Mouse (Mus musculus) limb, embryonic 14.5 days (tissue): ENCODE measurements around the gene Gm11114. TPM values are rescaled to one million over a fixed set of nuclear protein-coding genes. Genes with fewer than 3 reads are reported as not detected.

ENCODE experiments used
- ATAC-seq: fragments of 200-750 bp; cut with Nextera tagmentation; 2 replicates; pipeline ENCODE4 v1.8.0; 2017; ENCODE audit warnings: low read depth, moderate number of reproducible peaks, moderate TSS enrichment; ENCODE audit not compliant: low FRiP score
- DNase-seq: peaks from one replicate; pipeline ENCODE4 v3.0.0-alpha.2; 2015; ENCODE audit warnings: low spot score
- H3K27ac ChIP-seq: fragments of 300-500 bp; sonication (generic); replicated peaks from 2 replicates; pipeline ENCODE4 v1.5.1; 2014; ENCODE audit warnings: low read depth, mild to moderate bottlenecking, low read length, moderate library complexity, mixed read lengths
- H3K27me3 ChIP-seq: fragments of 300-500 bp; sonication (generic); 2 replicates; pipeline ENCODE4 v1.6.1; 2014; ENCODE audit warnings: low read length, mixed read lengths; ENCODE audit not compliant: control insufficient read depth, insufficient read depth
- H3K36me3 ChIP-seq: fragments of 300-500 bp; sonication (generic); 2 replicates; pipeline ENCODE4 v1.6.1; 2014; ENCODE audit warnings: mild to moderate bottlenecking, low read length, moderate library complexity, mixed read lengths; ENCODE audit not compliant: control insufficient read depth, insufficient read depth
- H3K4me1 ChIP-seq: fragments of 300-500 bp; sonication (generic); 2 replicates; pipeline ENCODE4 v1.6.1; 2014; ENCODE audit warnings: antibody characterized with exemption, low read length, mixed read lengths; ENCODE audit not compliant: control insufficient read depth, insufficient read depth
- H3K4me2 ChIP-seq: fragments of 300-500 bp; sonication (generic); replicated peaks from 2 replicates; pipeline ENCODE4 v1.6.1; 2014; ENCODE audit warnings: low read depth, mild to moderate bottlenecking, low read length, moderate library complexity; ENCODE audit not compliant: severe bottlenecking
- H3K4me3 ChIP-seq: fragments of 300-500 bp; sonication (generic); replicated peaks from 2 replicates; pipeline ENCODE4 v1.5.1; 2014; ENCODE audit warnings: low read length
- H3K9ac ChIP-seq: fragments of 300-500 bp; sonication (generic); 2 replicates; pipeline ENCODE4 v1.6.1; 2014; ENCODE audit warnings: mild to moderate bottlenecking, low read depth, low read length, moderate library complexity; ENCODE audit not compliant: severe bottlenecking
- H3K9me3 ChIP-seq: fragments of 300-500 bp; sonication (generic); 2 replicates; pipeline ENCODE4 v1.6.1; 2016; ENCODE audit warnings: low read length; ENCODE audit not compliant: control insufficient read depth
- POLR2A ChIP-seq: fragments of 200-500 bp; IDR thresholded peaks from 2 replicates; pipeline ENCODE4 v1.8.0; 2012; ENCODE audit warnings: inconsistent platforms, mild to moderate bottlenecking, moderate library complexity, borderline replicate concordance; ENCODE audit not compliant: insufficient read depth, insufficient read length; ENCODE audit errors: extremely low read depth
- WGBS: fragments of 180-500 bp; shearing (Covaris S2); extraction: QIAGEN DNeasy Blood & Tissue Kit; methylation state at CpG from one replicate; pipeline ENCODE4 v1.1.7; 2014; 5-methylcytosine and 5-hydroxymethylcytosine counted together
- polyA plus RNA-seq, 2 experiments: library from polyadenylated mRNA; depleted of rRNA in 1 of 2; stranded (reverse) in 1 of 2; unstranded in 1 of 2; fragments of >200 nt; fragmentation: Nextera tagmentation in 1 of 2; extraction: Ambion mirVana in 1 of 2; gene quantifications; 2 replicates each; pipeline versions ENCODE4 v1.2.1 to v1.2.3; 2012 to 2014

Gm11114 gene
- polyA plus RNA-seq, 2 experiments = not detected

DNA sequence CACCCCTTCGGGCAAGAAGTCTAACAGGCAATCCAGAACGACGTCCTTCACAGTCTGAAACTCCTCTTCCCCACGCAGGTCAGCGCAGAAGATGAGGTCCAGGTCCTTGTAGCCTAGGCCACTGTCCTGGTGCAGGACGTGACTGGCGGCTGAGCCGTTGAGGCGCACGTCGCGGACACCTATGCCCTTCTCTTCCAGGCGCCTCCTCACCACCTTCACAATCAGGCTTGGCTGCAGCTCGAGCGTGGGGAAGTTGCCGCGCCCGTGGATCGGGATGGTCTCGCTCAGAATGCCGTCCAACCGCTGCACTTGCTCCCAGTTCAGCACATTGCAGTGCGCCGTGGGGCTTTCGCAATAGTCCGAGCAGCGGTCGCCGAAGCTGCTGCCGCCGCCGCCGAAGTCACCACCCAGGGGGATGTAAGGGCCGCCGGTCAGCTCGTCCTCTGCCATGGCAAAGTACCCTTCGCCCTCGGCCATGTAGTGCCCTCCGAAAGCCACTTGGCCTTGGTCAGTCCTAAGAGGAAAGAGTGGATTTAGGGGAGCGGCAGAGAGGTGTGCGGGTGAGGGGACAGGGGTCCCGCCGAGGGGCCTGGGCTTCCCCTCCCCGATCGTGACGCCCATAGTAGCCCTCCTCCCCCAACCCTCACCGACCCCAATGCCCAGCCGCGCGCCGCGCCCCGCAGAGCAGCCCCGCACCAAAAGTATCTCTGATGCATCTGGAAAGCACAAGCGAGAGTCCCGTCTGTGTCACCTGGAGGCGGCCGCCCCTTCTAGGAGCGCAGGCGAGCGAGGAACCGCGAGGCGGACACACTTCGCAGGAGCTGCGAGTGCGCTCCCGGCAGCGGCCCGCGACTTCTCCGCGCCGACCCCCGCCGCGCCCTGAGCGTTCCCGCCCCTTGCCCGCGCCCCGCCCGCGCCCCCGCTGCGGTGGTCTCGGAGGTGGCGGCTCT lies 14.0 kb downstream of the Gm11114 start:
- Histone ChIP-seq H3K4me3 (peak overlapping the region; percentile 65), H3K27ac (peak overlapping the region; percentile 64), H3K27me3 (0 out of 2 replicates have a peak, but pooled peaks cover 2% of the 10 kb centered on the region), H3K9me3 (no peaks in the 10 kb centered on the region), H3K9ac (peak overlapping the region; percentile 70), H3K36me3 (peaks cover 9% of the 10 kb centered on the region; the same call in 1 of the 2 replicates), H3K4me2 (peak overlapping the region; percentile 91), H3K4me1 (0 out of 2 replicates have a peak, but pooled peaks cover 3% of the 10 kb centered on the region)
- ATAC-seq = peak; percentile 32
- peak; percentile 39 for DNase-seq
- 1% methylated on average over 45 of the region's 88 CpGs for WGBS
- 0 out of 2 replicates have a peak, but pooled peaks have one; percentile 8 for TF ChIP-seq POLR2A

DNA sequence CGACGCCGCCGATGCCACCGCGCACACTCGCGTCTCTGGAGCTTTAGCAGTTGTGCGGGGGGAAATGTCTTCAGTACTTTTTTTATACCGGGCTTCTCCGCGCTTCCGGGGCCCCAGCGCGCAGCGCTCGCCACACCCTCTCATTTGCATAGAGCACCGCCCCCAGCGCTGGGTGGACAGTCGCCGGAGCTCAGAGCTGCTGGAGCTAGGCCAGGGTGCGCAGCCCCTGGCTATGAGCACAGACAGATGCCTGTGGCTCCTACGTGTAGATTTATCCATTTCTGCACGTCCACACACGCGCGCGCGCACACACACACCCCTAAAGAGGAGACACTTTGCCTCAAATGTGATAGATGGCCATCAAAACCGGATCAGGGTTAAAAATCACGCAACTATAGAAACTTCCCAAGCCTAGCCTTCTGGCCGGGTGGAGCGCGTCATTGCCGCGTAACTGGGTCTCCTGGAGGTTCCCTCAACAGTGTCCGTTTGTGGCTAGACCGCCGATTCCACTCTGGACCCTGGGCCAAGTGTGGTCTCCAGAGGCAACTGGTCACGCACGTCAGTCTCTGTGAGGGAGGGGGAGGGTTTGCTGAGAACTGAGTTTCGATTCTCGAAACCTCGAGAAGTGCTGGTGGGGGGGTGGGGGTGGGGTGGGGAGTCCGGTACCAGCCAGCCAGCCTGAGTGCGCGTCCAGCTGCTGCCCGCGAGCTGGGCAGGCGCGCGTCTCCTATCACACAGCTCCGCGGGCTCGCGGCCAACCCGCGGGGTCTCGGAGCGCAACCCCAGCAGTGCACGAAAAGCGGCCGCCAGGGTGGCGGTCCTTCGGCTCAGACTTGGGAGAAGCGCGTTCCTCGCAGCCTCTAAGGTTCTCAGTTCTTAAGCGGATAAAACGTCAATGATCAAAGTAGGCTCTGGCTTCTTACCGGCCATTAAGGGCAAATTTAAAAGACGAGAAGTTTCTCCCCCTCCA lies 15.0 kb downstream of the Gm11114 start, which contains the start of gene Tent5a:
TSS of gene Tent5a (minus strand) at position 107 of the 970 bp plus-strand sequence.
- Histone ChIP-seq H3K9ac (peak within 1 kb of the TSS; percentile 70), H3K27me3 (0 out of 2 replicates have a peak, but pooled peaks cover 2% of the 10 kb centered on the region), H3K27ac (peak within 1 kb of the TSS; percentile 86), H3K9me3 (no peaks in the 10 kb centered on the region), H3K4me3 (peak within 1 kb of the TSS; percentile 65), H3K4me2 (peak within 1 kb of the TSS; percentile 91), H3K4me1 (no peaks in the 10 kb centered on the region), H3K36me3 (peaks cover 9% of the 10 kb centered on the region; the same call in 1 of the 2 replicates)
- peak; percentile 90 for DNase-seq
- TF ChIP-seq POLR2A = no peak
- WGBS = under 1% methylated on average over 62 of the region's 72 CpGs
- ATAC-seq = peak; percentile 88

DNA sequence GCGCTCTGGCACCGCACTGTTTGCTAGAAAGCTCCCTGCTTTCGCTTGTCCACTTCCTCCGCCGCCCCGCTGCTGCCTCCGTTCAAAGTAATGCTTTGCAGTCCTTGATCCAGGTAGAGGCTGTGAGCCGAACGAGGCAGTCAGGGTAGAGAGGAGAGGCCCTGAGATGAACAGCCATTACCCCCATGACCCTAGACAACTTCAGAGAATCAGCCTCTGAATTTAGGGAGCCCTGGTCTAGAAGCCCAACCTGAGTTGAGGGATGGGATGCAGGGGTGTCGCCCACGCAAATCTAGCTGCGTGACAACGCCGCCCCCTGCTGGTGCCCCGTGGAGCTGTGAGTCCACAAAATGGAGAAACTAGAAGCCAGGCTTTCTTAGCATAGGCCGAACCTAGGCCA lies 15.7 kb downstream of the Gm11114 start:
- Histone ChIP-seq H3K4me2 (peak overlapping the region; percentile 91), H3K36me3 (peaks cover 9% of the 10 kb centered on the region; the same call in 1 of the 2 replicates), H3K4me3 (peak overlapping the region; percentile 65), H3K9me3 (no peaks in the 10 kb centered on the region), H3K27ac (peak overlapping the region; percentile 86), H3K27me3 (0 out of 2 replicates have a peak, but pooled peaks cover 2% of the 10 kb centered on the region), H3K4me1 (no peaks in the 10 kb centered on the region), H3K9ac (peak overlapping the region; percentile 70)
- WGBS = 1% methylated on average over 16 of the region's 16 CpGs
- peak; percentile 88 for DNase-seq
- peak; percentile 53; the same call in 1 of the 2 replicates for ATAC-seq
- TF ChIP-seq POLR2A = 0 out of 2 replicates have a peak, but pooled peaks have one; percentile 15

DNA sequence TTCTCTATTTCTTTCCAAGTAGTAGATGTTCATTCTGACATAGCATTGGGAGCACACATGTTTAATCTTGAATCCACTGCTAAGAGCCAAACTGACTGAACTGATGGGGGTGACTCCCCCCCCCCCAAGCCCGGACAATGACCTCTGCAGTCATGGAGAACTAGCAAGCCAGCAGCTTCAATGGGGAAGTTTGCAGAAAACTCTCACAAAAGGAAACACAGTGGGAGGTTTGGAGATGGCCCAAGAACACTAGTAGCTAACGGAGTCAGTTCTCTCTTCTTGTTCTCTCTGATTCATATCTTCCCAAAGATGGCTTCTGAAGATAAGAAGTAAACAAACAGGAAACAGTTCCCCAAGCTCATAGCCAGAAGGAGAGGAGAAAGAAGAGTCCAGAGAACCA lies 18.9 kb downstream of the Gm11114 start:
- no peaks in the 10 kb centered on the region for H3K27me3 ChIP-seq

More for the DNA sequence above, 18.9 kb downstream of the Gm11114 start:
- Histone ChIP-seq H3K9ac (no peak overlapping the region), H3K36me3 (no peaks in the 10 kb centered on the region), H3K9me3 (no peaks in the 10 kb centered on the region), H3K4me1 (no peaks in the 10 kb centered on the region), H3K27ac (no peak overlapping the region), H3K4me3 (no peak overlapping the region), H3K4me2 (no peak overlapping the region)
- WGBS = 72% methylated on average over 2 of the region's 2 CpGs
- no peak for TF ChIP-seq POLR2A
- ATAC-seq (no peak), DNase-seq (no peak)
